Mouse (Mus musculus) right cerebral cortex, postnatal 25 days (tissue): ENCODE data around the gene Alkbh3.

Experiments used
- DNase-seq: peaks from one replicate; pipeline ENCODE4 v3.0.0; 2022

Alkbh3 gene

DNA sequence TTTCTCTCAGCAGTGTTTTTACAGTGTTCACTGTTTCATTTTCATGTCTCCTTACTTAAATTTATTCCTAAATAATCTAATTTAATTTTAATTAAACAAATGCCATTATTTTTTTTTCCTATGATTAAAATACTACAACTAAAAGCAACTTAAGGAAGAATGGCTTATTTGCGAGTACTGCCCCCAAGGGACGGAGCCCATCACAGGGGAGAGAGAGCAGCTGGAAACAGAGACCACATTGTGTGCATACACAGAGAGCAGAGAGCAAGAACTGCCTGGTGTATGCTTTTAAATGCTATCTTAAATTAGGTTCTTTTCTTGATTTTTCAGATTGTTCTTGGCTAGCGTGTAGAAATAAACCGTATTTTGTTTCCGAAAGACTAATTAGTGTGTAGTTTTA, 63.6 kb downstream of the Alkbh3 start:
- no peak for DNase-seq

DNA sequence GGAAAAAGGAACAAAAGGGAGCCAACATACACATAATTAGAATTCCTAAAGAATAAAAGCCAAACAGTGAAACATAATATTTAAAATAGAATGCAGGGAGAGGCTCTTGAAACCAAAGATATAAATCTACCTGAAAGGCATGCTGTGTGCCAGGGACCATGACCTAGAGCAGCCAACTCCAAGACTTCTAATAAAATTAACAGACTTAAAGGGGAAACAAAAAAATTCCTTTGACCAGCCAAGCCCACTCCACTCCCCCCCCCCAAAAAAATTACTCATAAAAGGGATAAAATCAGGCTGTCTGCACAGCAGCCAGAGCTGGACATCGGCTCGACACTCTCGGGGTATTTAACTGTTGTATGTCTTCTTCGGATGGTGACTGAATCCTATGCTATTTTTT, 65.8 kb downstream of the Alkbh3 start:
- no peak for DNase-seq

DNA sequence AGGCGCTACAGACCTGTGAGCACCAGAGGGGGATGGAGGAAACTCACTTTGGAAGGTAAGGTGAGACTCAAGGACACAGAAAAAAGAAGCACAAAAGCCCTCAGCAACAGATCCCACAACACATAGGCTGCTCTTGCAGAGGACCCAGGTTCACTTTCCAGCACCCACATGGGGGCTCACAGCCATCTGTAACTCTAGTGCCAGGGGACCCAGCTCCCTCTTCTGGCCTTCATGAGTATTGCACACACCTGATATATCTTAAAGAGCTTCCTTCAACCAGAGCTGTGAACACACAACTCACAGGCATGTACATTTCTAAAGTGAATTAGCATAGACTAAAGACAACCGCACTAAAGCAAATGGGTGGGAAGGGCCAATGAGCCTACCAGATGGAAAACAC, 66.5 kb downstream of the Alkbh3 start:
- no peak for DNase-seq

DNA sequence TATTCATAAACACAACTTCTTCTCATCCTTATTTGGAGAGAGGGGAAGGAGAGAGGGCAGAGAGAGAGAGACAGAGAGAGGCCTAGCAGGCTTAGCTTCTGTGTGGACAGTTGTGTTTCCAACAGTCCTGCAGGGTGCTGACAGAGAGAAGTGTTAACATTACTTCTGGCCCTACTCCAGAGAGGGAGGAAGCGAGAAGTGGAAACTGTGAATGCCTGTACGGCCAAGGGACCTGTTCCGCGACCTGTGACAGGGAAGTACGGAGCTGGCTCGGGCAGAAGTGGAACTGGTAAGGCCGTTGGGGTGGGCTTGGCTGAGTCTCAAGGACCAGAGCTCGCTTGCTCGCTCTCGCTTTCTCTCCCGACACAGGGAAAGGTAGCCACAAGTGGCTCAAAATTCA, 68.9 kb downstream of the Alkbh3 start:
- no peak for DNase-seq

DNA sequence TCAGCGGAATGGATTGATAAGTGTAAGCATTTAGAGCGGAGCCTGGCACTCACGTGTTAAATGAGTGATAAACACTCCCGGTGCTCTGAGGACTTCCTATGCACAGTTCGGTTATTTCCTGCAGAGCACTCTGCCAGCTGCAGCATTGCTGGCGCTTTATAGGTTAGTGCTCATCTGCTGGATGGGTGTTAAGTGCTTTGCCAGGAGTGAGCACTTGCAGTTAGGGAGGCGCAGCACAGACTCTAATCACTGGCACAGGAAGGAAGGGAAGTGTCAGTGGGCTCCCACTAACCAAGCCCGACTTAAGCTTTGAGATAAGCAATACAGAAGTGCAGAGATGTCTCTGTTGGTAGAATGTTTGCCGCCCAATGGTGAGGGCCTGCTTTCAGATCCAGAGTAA, 72.1 kb downstream of the Alkbh3 start:
- no peak for DNase-seq
